Mouse (Mus musculus) lung, postnatal 4 days (tissue): ENCODE measurements around the gene 0610037L13Rik.

ENCODE experiments used
- DNase-seq, 2 experiments: peaks; one replicate each; pipeline ENCODE4 v3.0.0; 2021

Gene 0610037L13Rik

GRCm38 (mm10) chr4:107921152-107921695 lies 31.6 kb downstream of the 0610037L13Rik start:
- DNase-seq: peak in 1 of 2 experiments; percentile 30

GRCm38 (mm10) chr4:107921952-107922351 lies 32.3 kb downstream of the 0610037L13Rik start:
- no peak for DNase-seq

- peak; percentile 97 for DNase-seq
Measured at GRCm38 (mm10) chr4:107923145-107923802, 33.7 kb downstream of the 0610037L13Rik start, which contains the start of gene Cpt2. TSS of gene Cpt2 (minus strand) at chr4:107923610.

- DNase-seq: no peak
Measured at GRCm38 (mm10) chr4:107923803-107924194, 34.2 kb downstream of the 0610037L13Rik start.

GRCm38 (mm10) chr4:107928269-107928668 lies 38.7 kb downstream of the 0610037L13Rik start:
- no peak for DNase-seq

GRCm38 (mm10) chr4:107928726-107929125 lies 39.1 kb downstream of the 0610037L13Rik start:
- no peak for DNase-seq

GRCm38 (mm10) chr4:107931453-107931852 lies 41.8 kb downstream of the 0610037L13Rik start:
- DNase-seq: no peak

- DNase-seq: no peak
Measured at GRCm38 (mm10) chr4:107933239-107933638, 43.6 kb downstream of the 0610037L13Rik start.

- DNase-seq: no peak
Measured at GRCm38 (mm10) chr4:107935254-107935653, 45.6 kb downstream of the 0610037L13Rik start.

GRCm38 (mm10) chr4:107937338-107937737 lies 47.7 kb downstream of the 0610037L13Rik start:
- DNase-seq: peak; percentile 81 to 88

GRCm38 (mm10) chr4:107938124-107938523 lies 48.5 kb downstream of the 0610037L13Rik start:
- no peak for DNase-seq

GRCm38 (mm10) chr4:107942741-107943140 lies 53.1 kb downstream of the 0610037L13Rik start:
- DNase-seq: no peak

GRCm38 (mm10) chr4:107944141-107944540 lies 54.5 kb downstream of the 0610037L13Rik start:
- no peak for DNase-seq
